Mouse (Mus musculus): ENCODE measurements around the gene Ypel4.

DNA sequence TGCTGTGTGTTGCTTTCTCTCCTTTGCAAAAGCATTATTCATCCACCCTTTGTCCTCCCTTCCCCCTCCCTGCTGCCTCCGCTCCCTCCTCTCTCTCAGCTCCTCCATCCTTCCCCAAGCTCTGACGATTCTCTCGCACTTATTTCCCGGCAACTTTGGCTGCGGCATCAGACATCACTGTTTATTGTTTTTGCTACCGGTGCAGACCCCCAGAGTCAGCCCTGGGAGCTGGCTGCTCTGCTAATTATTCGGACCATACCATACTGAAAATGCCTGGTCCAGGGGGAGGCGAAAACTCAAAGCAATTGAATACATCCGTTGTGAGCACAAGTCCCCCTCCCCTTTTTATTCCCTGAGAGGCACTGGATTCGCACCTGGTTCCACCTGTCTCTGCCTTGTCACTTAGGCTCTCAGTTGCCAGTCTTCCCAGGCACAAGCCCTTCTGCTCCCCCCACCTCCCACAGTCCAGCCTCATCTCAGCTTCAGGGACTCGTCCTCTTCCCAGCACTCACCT, 550 bp downstream of the Ypel4 start:
- TF ChIP-seq POLR2A (IDR thresholded peaks at IDR 0.05; ENCODE audit: borderline replicate concordance, extremely low read depth, low read depth, low read length) (no peak), CTCF (IDR thresholded peaks at IDR 0.05; ENCODE audit: insufficient read depth, low read length) (no peak)
